Mouse (Mus musculus) lung, postnatal 4 days (tissue): Measurements from ENCODE around the gene Gja5.

Experiments used
- DNase-seq, 2 experiments: peaks; one replicate each; pipeline ENCODE4 v3.0.0; 2021

Gene Gja5

DNA sequence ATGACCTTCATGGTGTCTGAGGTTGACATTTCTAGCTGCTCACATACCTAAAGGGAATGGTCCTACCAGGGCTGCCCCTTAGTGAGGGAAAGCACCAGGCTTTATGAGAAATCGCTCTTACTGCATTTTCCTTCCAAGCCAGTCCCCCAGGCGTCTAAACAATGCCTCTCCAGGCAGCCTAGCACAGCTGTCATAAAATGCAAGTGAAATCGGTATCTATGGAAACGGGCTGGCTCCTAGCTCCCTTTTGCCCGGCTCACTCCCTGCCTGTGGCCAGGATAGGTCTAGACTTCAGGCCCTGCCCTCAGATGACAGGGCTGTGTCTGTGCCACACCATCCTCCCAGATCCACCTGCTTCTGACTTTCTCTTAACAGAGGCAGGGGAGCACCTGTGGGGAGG is 33.1 kb downstream of the Gja5 start:
- DNase-seq = peak; percentile 13 to 36

DNA sequence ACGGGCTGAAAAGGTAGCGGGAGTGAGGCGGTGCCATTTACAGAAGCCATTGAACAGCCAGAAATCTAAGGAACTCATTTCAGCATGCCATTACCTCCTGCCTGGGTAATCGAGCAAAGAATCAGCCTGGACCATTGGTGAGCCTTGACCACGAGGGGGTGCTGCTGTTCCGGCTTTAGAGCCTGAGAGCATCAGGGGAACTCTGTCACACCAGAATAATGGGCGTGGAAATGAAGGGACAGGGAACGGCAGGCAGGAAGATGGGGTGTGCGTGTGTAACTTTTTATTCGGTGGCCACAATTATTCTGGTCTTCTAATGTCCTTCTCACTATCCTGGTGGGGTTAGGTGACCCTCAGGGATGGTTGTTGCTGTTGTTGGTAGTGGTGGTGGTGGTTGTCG is 34.2 kb downstream of the Gja5 start:
- DNase-seq = peak; percentile 86 to 90

DNA sequence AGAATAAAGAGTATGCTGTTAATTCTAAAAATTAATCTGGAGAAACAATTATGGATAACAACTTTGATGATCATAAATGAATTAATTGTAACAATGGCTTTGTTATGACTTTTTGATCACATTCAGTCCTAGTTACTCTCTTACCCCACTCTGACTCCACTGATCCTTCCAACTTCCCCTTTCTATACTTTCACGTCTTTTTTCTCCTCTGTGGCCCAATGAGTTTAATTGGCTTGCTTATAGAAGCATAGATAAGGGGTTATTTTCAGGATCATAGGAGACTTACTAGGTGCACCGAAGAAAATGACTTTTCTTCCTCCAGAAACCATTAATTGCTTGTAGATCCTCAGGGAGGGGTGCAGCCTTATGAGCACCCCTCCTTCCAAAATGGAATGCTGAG is 38.2 kb downstream of the Gja5 start:
- no peak for DNase-seq

DNA sequence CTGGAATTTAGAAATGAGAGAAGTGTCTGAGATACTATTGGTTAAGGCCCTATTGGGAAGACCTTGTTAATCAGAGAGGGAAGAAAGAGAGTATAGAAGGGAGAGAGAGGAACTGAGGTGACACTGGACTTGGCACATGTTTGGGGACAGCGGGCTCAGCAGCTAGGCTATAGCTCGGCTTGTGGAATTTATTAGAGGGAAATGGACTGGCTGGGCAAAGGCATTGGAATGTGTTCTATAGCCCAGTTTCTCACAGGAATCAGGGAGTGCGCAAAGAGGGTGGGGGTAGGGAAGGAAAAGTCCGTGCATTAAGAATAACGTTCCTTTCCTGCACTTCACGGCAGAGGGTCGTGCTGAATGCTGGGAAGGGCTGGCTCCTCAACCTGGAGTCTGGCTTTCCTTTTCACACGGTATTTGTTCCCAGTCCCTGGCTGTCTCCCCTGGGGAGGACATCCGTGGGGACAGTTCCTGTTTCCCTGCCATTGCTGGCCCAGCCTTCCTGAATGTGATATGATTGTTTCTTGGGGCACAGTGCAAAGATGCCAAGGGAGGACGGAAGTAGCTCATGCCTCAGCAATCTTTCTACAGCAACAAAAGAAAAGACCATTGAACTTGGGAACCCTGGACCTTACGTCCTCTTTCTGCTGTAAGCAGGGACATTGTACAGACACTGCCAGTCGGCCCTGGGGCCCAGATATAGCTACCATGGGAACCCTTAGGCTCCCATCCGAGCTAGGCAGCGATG is 49.2 kb downstream of the Gja5 start:
- DNase-seq = peak; percentile 54 to 82

DNA sequence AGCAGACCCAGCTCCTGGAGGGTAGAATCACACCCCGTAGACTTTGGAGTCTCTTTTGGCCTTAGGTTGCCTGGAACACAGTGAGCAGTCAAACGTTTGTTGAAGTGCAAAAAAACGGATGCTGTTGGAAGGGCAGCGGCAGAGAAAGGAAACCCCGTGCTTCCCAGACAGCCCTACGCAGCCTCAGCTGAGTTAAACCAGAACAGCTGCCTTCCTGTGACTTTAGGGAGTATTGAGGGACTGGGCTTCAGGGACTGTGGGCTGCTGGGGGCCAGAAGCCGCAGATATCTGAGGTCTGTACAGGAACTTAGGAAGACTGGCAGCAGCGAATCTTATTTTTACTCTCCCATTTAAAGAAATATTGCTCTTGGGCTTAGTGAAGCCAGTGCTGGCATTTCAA is 56.1 kb downstream of the Gja5 start:
- DNase-seq = no peak

DNA sequence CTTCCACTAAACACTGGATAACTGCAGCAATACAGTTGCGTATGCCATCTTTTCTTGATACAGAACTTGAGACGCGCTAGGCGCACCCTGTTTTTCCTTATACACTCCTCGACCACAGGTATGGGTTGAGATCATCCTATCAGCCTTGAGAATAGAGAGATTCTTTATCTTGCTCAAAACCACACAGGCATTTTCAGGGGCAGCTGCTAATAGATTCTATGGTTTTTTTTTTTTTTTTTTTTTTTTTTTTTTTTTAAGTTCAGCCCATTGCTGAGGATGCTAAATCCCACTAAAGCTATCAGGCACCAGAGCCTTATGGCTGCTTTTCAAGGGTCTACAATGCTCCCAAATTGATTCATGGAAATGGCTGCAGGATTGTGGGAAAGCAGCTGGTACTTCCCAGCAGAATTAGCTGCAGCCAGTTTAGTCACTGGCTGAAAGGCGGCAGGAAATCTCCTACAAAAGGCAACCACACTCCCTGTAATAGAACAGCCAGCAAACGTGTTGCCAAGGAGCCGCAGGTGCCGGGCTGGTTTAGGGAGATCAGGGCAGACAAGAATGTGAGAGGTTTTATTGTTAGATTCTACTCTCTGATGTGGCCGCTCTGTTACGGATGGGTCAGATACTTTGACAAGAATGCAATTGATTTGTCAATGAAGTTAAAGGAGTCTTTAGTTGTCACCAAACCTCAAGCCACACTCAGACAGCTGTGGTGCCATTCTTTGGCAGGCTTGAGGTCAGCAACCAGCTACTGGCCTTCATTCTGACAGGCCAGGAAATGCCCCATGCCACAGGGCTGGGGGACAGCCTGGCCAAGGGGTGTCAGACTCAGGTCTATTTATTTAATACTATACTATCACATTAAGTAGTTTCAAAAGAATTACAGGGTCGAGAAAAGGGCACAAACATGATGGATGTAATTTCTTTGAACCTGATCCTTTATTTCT is 58.9 kb downstream of the Gja5 start:
- no peak for DNase-seq

DNA sequence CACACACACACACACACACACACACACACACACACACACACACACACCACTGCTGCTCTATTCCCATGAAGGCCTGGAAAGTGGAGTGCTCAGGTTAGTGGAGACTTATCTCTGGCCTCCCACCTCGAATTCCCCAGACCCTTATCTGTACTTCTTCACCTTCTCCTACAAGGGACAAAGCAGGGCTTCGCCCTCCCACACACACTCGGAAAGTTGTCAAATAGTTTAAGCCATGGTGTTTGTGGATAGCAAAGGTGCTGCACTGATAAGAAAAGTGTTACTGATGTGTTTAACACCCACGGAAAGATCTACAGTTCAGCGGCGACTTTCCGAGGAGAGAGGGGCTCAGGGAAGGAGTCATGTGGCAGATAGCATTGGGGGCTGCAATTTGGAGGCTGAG is 66.5 kb downstream of the Gja5 start:
- DNase-seq = no peak

DNA sequence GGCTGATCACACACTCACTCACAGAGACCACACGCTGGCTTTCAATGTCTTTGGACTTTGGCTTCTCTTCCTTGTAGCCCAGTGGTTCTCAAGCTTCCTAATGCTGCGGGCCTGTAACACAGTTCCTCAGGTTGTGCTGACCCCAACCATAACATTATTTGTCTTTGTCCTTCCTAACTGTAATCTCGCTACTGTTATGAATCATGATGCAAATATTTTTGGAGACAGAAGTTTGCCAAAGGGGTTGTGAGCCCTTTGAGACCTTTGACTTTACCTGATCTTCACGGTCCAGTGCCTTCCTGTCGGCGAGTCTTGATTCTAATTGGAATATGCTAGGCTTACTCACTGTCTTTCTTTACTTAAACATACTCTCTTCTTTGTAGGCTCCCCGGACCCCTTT is 70.0 kb downstream of the Gja5 start:
- no peak for DNase-seq

DNA sequence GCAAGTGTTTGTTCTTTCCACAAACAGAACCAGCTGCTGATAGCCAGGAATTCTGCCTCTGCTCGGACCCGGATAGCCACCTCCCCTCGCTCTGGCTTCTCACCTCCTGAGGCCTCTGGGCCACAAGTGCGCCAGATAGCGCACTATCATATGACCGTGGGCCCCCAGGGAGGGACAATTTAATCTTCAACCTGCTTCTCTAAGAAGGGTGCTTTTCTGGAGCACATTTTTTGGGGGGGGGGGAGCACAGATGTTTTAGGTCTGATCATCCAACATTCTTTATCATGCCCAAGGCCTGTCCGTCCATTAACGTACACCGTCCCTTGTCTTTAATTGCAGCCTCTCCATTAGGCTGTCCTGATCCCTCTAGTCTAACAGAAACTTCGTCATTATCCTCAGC is 71.1 kb downstream of the Gja5 start:
- no peak for DNase-seq

DNA sequence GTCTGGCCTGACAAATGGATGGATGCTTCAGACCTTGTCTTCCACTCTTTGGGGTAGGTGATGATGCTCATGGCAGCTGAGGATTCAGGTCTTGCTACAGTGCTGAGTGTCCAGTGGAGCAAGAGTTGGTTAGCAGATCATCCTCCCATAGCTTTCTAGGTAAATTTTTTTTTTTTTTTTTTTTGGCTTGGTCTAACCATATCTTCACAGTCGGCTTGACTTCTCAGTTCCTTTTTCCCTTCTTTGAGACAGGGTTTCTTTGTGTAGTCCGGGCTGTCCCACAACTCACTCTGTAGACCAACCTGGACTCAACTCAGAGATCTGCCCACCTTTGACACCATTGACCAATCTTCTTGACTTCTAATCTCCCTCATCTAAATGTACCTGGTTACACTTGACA is 73.0 kb downstream of the Gja5 start:
- DNase-seq = no peak

DNA sequence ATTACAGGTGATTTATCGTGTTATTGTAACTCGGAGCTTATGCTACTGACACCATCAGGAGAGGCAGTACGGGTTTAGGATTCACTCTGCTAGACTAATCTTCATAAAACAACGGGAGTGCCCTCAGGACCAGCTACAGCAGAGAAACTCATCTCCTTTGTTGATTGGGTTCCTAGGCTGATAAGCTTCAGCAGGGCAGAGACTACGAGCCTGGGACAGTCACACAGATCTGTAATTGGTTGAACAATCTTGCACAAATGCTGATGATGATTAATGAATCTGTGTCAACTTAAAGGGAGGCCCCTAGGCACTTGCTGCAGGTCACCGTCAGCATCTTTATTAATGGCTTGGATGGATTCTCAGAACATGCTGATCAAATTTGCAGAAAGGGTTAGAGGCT is 74.0 kb downstream of the Gja5 start:
- DNase-seq = no peak

DNA sequence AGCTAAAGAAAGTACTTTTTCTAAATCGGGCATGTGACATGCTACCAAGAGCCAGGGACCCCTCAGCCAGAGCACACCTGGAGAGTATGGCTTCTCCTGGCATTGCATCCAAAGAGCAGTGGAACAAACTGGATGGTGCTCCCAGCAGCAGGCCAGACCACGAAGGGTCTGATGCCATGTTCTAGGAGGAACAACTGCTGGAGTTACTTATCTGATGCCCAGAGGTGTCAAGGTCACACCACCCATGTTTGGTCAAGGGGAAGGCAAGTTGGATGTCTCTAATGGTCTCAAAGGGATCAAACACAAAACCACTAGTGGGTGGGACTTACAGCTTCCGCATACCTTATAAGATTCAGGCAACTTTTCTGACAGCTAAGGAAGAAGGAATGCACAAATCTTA is 74.5 kb downstream of the Gja5 start:
- no peak for DNase-seq

DNA sequence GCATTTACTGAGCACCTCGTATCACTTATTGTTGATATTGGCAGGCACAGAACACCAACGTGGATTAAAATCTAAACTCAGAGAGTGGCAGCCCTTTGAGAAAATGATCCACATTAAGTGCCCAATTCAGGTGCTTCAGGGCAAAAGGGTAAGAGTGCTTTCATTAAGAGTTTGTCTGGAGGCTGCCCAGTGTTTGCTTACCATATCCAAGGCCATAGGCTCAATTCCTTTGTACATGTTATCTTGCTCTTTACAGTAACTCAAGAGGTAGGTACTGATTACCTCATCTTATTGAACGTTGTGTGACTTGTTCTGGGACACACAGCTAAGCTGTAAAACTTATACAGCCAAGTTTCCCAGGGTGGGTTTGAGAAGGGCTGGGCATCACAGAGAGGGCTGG is 77.3 kb downstream of the Gja5 start:
- no peak for DNase-seq

DNA sequence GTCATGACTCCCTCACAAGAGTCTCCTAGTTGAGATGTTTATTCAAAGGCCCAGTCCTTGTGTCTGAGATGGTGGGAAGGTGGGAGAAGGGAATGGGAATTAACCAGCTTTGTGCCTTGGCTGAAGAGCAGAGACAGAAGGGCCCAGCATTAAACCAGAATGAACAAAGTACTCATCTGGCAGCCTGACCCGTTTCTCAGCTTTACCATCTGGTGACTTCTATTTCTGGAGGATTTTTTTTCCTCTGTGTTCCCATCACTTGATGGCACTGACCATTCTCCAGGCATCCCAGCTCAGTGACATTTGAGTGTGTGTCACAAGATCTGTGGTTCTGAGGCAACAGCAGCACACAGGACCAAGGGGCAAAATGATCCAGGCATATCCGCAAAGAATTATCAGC is 78.2 kb downstream of the Gja5 start:
- no peak for DNase-seq

DNA sequence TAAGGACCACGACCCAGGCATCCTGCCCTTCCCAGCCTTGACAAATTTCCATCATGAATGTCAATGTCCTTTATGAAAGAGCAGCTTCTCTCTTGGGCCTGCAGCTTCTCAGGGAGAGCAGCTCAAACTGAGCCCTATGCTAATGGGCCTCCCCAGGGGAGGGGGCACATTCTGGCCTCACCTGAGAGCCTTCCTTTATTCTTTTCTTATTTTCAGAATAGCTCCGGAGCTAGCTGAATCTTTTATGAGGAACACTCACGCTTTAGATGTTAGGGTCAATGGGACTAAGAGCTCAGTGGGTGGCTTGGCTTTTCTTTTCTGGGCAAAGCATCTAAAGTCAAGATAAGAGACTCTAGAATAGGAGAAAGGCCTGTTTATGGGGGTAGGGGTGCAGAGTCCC is 88.0 kb downstream of the Gja5 start:
- no peak for DNase-seq

DNA sequence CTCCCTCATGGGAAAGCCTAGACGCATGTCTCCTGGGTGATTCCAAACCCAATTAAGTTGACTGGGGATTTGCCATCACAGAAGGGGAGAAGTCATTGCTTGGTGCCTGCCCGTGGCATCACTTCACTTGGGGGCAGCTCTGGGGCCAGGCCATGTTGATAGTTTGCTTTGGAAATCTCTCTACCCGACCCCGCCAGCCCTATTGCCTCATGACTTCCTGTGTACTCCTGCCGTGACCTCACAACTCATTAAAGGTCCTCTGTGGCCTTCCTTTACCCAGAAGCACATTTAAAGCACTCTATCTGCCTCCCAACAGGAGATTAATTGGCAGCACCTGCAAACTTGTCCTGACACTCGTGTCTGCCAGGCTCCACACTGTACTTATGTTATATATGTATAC is 93.3 kb downstream of the Gja5 start:
- peak; percentile 12 to 46 for DNase-seq

DNA sequence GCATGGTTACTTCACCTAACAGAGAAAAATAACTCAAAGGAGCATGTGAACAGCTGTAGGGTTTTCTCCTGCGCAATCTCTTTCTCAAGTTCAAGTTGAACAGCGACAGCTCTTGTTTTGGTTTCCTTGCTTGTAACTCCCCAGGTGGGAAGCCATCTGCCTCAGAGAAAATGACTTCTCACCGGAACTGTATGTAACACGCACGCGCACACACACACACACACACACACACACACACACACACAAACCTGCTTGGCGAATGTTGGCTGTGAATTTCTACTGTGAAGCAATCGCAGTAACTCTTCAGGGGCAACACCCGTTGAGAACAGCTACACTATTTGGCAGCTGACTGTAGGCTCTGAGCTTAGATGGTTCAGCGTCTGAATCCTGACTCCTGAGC is 98.6 kb downstream of the Gja5 start:
- no peak for DNase-seq

DNA sequence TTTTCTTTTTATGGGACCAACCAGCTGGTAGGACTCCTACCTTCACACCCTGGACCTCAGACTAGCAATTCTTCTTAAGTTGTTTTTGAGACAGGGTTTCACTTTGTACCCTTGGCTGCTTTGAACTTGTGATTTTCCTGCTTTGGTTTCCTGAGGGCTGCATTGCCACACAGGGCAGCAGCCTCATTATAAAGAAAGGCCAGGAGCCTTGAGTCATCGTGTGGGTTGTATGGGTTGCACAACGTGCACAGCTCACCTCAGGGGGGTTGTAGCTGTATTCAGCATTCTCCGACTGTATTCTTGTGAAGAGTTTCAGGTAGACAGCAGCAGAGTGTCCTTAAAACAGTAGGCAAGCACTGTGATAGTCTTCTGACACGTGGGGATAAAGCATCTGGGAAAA is 100.0 kb downstream of the Gja5 start:
- no peak for DNase-seq

DNA sequence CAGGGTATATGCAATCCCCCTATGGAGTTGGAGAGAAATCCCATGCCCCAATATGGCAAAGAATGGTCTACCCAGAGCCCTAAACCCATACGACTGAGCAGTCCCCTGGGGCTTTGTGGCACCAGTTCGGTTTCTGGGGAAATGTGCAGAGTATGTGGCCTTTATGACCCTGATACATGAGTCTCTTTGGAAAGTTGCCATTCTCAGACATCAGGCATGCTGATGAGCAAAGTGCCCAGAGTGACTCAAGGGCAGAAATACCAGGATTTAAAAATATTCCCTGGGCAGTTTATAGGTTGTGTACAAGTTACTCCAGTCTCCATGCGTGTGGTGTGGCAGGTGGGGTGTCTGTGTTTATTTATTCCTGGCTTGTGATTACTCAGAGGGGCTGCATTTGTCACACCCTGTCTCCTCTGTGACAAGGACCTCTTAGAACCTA is 102.5 kb downstream of the Gja5 start:
- DNase-seq = no peak

DNA sequence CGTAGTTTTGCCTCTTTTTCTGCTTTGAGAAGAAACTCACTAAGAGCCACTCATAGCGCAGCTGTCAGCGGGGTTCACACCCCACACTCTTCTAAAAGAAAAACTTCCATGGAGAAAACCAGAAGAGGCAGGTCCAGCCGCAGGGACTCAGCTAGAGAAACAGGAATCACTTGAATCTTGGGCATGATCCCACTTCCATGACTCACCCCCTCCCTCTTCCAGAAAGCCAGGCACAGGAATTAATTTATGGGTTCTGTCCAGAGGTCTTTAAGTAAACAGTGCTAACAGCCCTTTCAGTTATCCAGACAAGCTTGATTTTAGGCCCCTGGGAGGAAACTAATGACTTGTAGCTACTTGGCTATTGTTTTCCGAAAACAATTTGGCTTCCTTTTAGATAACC is 120.7 kb downstream of the Gja5 start:
- DNase-seq = peak; percentile 37 to 49

DNA sequence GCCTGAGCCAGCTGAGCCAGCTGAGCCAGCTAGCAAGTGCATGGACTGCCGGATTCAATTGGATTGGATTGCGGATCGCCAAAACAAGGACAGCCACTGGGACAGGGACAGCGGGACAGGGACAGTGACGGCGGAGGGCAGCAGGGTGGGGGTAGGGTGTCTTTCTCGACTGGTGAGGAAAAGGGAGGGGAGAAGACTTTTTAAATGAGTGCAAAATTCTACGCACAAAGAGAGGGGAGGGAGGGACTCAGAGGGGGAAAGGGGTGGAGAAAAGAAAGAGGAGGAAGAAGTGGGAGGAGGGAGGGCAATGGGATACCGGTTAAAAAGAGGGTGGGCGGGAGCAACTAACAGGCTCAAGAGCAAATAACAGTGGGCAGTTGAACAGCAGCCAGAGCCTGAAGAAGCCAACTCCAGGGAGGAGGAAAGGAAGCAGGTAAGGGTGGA is 127.6 kb downstream of the Gja5 start:
- peak; percentile 59 for DNase-seq

DNA sequence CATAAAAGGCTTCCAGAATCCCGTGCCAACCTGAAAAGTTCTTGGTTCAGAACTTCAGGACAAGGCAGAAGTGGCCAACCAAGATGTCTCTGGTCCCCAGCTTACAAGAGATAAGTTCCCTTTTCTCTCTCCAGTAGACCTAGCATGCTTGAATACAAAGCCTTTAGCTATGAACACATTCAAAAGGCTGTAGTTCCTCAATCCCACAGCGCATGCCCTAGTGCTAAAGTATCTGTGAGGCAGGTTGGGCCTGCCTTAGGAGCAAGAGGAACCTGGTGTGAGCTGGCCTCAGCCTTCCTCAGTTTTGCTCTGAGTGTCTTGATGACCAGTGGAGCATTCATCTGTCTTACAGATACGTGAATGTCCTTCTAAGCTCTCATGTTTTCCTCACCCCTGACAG is 131.1 kb downstream of the Gja5 start:
- DNase-seq = no peak

DNA sequence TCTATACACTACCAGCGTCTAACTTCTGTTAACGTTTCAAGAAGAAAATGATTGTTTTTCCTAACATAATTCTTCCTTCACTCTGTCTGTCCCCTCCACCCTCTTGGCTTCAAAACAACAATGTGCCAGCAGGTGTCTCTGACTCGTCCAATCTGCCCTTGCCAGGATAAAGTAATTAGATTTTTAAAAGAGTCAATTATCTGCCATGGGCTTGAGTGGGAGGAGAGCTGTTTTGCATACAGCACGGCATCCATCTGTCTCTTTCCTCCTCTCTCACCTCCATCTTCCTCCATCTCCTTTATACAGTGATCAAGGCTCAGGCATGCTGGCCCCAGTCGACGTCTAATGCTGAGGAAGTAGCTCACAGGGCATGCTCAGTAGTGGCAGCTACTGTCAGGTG is 132.6 kb downstream of the Gja5 start:
- peak; percentile 76 to 84 for DNase-seq

DNA sequence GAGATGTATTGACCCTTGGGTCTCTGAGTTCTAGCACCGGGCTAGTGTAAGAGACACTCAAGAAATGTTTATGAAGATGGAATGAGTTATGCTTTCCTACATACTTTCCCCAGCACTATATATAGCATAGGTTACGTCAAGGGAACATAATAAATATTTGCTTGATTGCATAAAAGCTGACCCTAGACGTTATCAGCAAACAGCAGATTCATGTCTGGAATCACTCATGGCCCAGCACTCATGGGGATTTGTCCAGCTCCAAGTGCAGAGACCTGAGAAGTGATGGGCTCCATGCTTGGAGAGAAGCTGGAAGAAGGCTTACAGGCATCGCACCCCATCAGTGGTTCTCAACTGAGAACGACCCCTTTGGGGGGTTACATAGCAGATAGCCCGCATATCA is 135.2 kb downstream of the Gja5 start:
- DNase-seq = peak; percentile 52 to 80
